Mouse (Mus musculus) hindbrain, postnatal 0 days (tissue): ENCODE results near the gene Gbf1. TPM values are rescaled to one million over a fixed set of nuclear protein-coding genes. Genes with fewer than 3 reads are reported as not detected.

Experiments used
- ATAC-seq: fragments of 200-750 bp; cut with Nextera tagmentation; 2 replicates; pipeline ENCODE4 v1.8.0; 2017; ENCODE audit warnings: mild to moderate bottlenecking, moderate TSS enrichment, moderate library complexity
- DNase-seq: peaks from one replicate; pipeline ENCODE4 v3.0.0-alpha.2; 2015; ENCODE audit warnings: low spot score
- H3K27ac ChIP-seq: fragments of 300-500 bp; sonication (generic); 2 replicates; pipeline ENCODE4 v1.5.1; 2014; ENCODE audit warnings: mild to moderate bottlenecking
- H3K27me3 ChIP-seq: fragments of 300-500 bp; sonication (generic); 2 replicates; pipeline ENCODE4 v1.6.1; 2014; ENCODE audit warnings: low read length, mixed read lengths; ENCODE audit not compliant: insufficient read depth
- H3K36me3 ChIP-seq: fragments of 300-500 bp; sonication (generic); 2 replicates; pipeline ENCODE4 v1.6.1; 2014; ENCODE audit warnings: low read length, mixed read lengths; ENCODE audit not compliant: insufficient read depth
- H3K4me1 ChIP-seq: fragments of 300-500 bp; sonication (generic); 2 replicates; pipeline ENCODE4 v1.6.1; 2014; ENCODE audit warnings: antibody characterized with exemption, low read length, mixed read lengths; ENCODE audit not compliant: insufficient read depth
- H3K4me2 ChIP-seq: fragments of 300-500 bp; sonication (generic); 2 replicates; pipeline ENCODE4 v1.6.1; 2014; ENCODE audit warnings: low read depth, mild to moderate bottlenecking, low read length, moderate library complexity, mixed read lengths
- H3K4me3 ChIP-seq: fragments of 300-500 bp; sonication (generic); 2 replicates; pipeline ENCODE4 v1.5.1; 2014; ENCODE audit warnings: low read length
- H3K9ac ChIP-seq: fragments of 300-500 bp; sonication (generic); replicated peaks from 2 replicates; pipeline ENCODE4 v1.6.1; 2014; ENCODE audit warnings: mild to moderate bottlenecking, low read length, moderate library complexity, mixed read lengths
- H3K9me3 ChIP-seq: fragments of 300-500 bp; sonication (generic); 2 replicates; pipeline ENCODE4 v1.6.1; 2016; ENCODE audit warnings: low read length, mixed read lengths
- CTCF ChIP-seq: IDR thresholded peaks from 2 replicates; pipeline ENCODE4 v1.5.1; 2016; ENCODE audit warnings: antibody characterized with exemption, control low read depth, low read depth
- WGBS: fragments of 180-500 bp; shearing (Covaris S2); extraction: QIAGEN DNeasy Blood & Tissue Kit; methylation state at CpG from one replicate; pipeline ENCODE4 v1.1.7; 2014; 5-methylcytosine and 5-hydroxymethylcytosine counted together
- polyA plus RNA-seq: library from polyadenylated mRNA; unstranded; fragments of >200 nt; fragmentation: Nextera tagmentation; extraction: Ambion mirVana; gene quantifications from 2 replicates; pipeline ENCODE4 v1.2.1, GENCODE M21; 2015
- total RNA-seq: library from RNA; depleted of rRNA; stranded (reverse); fragments of >200 nt; gene quantifications from 2 replicates; pipeline ENCODE4 v1.2.3, GENCODE M21; 2014

Gene Gbf1
- total and polyA plus RNA-seq, 2 experiments from 2014 or later, result 52.0 to 63.7 TPM

DNA sequence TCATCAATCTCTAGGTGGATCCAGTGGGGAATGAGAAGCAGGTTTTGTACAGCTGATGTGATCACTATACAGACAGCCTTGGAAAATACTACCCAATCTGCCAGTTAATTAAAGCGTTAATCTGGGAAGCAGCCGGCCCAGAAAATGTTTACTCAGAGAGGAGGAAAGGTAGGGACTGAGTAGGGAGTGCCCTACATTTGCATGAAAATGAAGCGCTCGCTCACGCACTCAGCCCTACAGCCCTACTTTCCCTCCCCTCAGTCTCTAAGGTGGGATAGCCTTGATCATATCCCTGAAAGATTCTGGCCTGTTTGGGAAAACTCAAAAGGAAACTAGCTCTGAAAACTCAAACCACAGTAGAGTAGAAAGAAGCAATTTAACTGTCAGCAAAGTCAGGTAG lies 92.3 kb downstream of the Gbf1 start:
- H3K4me2 ChIP-seq, result no peak overlapping the region
- DNase-seq (no peak), ATAC-seq (no peak)
- no peak for TF ChIP-seq CTCF
- H3K36me3 ChIP-seq, result peaks cover 11% of the 10 kb centered on the region; the same call in 1 of the 2 replicates
- WGBS, result 20% methylated on average over 5 of the region's 5 CpGs
- no peaks in the 10 kb centered on the region for H3K9me3 ChIP-seq
- peak overlapping the region; percentile 11; the same call in 1 of the 2 replicates for H3K27ac ChIP-seq
- H3K4me3 ChIP-seq, result no peak overlapping the region
- H3K27me3 ChIP-seq, result no peaks in the 10 kb centered on the region
- no peak overlapping the region for H3K9ac ChIP-seq
- no peaks in the 10 kb centered on the region for H3K4me1 ChIP-seq

DNA sequence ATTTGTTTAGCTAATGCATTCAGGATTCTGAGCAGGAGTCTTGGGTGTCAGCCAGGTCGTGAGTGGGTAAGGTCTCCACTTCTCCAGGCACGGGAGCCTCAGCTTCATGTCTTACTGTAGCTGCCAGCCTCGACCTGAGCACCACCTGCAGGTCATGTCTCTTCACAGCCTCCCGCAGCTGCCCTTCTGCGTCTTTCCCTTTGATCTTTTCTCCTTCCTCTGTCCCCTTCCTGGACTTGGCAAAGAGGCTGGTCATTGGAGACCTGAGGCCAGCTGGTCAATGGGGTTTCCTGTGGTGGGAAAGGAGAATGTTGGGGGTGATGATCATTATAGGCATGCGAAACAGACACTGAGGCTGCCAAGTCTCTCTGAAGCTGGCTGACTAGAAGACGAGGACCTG lies 96.7 kb downstream of the Gbf1 start:
- 20% methylated on average over 7 of the region's 7 CpGs for WGBS
- Histone ChIP-seq H3K36me3 (peaks cover 11% of the 10 kb centered on the region; the same call in 1 of the 2 replicates), H3K27ac (no peak overlapping the region), H3K27me3 (no peaks in the 10 kb centered on the region), H3K9ac (no peak overlapping the region), H3K4me3 (no peak overlapping the region), H3K4me2 (no peak overlapping the region), H3K9me3 (no peaks in the 10 kb centered on the region), H3K4me1 (no peaks in the 10 kb centered on the region)
- ATAC-seq (no peak), DNase-seq (peak; percentile 40)
- TF ChIP-seq CTCF, result peak; percentile 49

DNA sequence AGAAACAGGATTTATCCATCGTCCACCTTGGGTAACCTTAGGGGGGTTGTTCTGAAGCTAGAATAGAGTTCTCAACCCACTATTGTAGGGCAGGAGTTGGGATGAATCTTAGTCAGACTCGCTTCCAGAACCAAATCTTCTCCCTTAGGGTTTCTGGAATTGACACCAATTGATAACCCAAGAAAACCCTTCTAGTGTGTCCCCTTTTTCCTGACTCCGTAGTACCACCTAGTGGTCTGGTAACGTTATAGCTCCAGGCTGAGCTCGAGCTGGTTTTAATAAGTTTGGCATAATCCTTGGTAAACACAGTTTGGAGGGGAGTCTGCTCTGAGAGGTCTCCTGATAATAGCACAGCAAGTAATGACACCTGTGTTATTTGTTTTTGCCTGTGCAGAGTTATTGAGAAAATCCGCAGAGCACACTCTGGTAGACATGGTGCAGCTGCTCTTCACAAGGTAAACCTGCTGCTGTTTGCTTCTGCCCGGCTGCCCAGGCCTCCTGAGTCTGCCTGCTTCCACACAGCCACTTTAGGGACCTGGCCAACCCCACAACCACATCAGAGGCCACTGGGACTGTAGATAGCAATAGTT lies 101.9 kb downstream of the Gbf1 start:
- TF ChIP-seq CTCF, result peak; percentile 87
- peak; percentile 72 for DNase-seq
- H3K4me2 ChIP-seq, result no peak overlapping the region
- no peaks in the 10 kb centered on the region for H3K27me3 ChIP-seq
- no peak for ATAC-seq
- no peaks in the 10 kb centered on the region for H3K4me1 ChIP-seq
- H3K36me3 ChIP-seq, result peaks cover 40% of the 10 kb centered on the region
- 34% methylated on average over 7 of the region's 7 CpGs for WGBS
- H3K9ac ChIP-seq, result no peak overlapping the region
- no peak overlapping the region for H3K4me3 ChIP-seq
- H3K27ac ChIP-seq, result no peak overlapping the region
- no peaks in the 10 kb centered on the region for H3K9me3 ChIP-seq

DNA sequence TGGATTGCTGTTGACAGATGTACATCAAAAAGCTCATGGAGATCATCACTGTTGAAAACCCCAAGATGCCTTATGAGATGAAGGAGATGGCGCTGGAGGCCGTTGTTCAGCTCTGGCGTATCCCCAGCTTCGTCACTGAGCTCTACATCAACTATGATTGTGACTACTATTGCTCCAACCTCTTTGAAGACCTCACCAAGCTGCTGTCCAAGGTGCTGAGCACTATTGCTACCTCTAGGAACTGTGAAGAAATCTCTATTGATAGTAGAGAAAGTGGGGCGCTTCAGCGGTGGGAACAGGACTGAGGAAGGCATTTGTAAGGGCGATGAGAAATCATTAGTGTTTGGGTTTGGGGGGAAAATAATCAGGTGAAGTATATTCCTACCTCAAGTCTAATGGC lies 112.5 kb downstream of the Gbf1 start:
- H3K27ac ChIP-seq, result no peak overlapping the region
- TF ChIP-seq CTCF, result no peak
- WGBS, result 94% methylated on average over 7 of the region's 7 CpGs
- H3K9me3 ChIP-seq, result no peaks in the 10 kb centered on the region
- no peak overlapping the region for H3K4me3 ChIP-seq
- no peaks in the 10 kb centered on the region for H3K4me1 ChIP-seq
- H3K27me3 ChIP-seq, result no peaks in the 10 kb centered on the region
- ATAC-seq (no peak), DNase-seq (no peak)
- no peak overlapping the region for H3K4me2 ChIP-seq
- peaks cover 98% of the 10 kb centered on the region for H3K36me3 ChIP-seq
- H3K9ac ChIP-seq, result no peak overlapping the region

GRCm38 (mm10) chr19:46275307-46275706 lies 123.0 kb downstream of the Gbf1 start:
- no peaks in the 10 kb centered on the region for H3K9me3 ChIP-seq
- ATAC-seq (no peak), DNase-seq (no peak)
- no peaks in the 10 kb centered on the region for H3K4me1 ChIP-seq
- no peaks in the 10 kb centered on the region for H3K27me3 ChIP-seq
- H3K9ac ChIP-seq, result no peak overlapping the region
- TF ChIP-seq CTCF, result peak; percentile 45
- no peak overlapping the region for H3K4me3 ChIP-seq
- no peak overlapping the region for H3K27ac ChIP-seq
- no peak overlapping the region for H3K4me2 ChIP-seq
- H3K36me3 ChIP-seq, result peaks cover 54% of the 10 kb centered on the region

DNA sequence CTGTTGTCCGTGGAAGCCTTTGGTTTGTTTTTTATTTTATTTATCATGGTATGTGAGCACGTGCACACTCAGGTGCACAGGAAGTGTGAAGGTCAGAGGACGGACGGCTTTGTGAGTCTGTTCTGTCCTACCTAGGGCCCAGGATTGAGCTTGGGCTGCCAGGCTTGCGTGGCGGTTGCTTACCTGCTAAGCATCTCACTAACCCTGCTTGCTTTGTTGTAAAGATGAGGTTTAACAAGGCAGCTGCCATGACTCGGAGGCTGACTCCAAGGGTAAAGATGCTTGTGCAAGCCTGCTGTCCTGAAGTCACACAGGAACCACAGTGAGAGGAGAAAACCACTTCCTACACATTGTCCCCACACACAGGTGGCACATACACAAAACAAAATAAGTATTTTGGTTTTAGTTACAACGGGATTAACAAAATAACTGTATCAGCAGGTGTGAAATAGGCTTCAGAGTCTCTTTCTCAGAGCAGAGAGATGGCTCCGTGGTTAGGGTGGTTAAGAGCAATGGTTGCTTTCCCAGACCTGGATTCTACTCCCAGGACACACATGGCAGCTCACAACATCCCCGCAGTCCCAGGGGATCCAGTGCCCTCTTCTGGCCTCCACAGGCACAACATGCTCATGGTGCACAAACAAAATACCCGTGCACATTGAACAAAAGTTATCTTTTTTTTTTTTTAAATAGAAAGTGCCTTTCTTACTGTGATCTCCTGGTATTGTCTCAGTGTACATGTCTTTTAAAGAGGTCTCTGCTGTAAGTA lies 130.0 kb downstream of the Gbf1 start:
- Histone ChIP-seq H3K27ac (no peak overlapping the region), H3K4me1 (no peaks in the 10 kb centered on the region), H3K4me3 (no peak overlapping the region), H3K9me3 (no peaks in the 10 kb centered on the region), H3K36me3 (peaks cover 62% of the 10 kb centered on the region), H3K4me2 (no peak overlapping the region), H3K9ac (no peak overlapping the region), H3K27me3 (no peaks in the 10 kb centered on the region)
- TF ChIP-seq CTCF, result peak; percentile 26; the same call in 1 of the 2 replicates
- 93% methylated on average over 11 of the region's 11 CpGs for WGBS
- ATAC-seq (no peak), DNase-seq (peak; percentile 19)

GRCm38 (mm10) chr19:46284686-46285085 lies 132.4 kb downstream of the Gbf1 start:
- H3K9me3 ChIP-seq, result no peaks in the 10 kb centered on the region
- H3K4me3 ChIP-seq, result no peak overlapping the region
- H3K36me3 ChIP-seq, result peaks cover 53% of the 10 kb centered on the region
- ATAC-seq, result no peak
- no peak overlapping the region for H3K9ac ChIP-seq
- TF ChIP-seq CTCF, result no peak
- H3K27me3 ChIP-seq, result no peaks in the 10 kb centered on the region
- H3K27ac ChIP-seq, result no peak overlapping the region
- H3K4me1 ChIP-seq, result no peaks in the 10 kb centered on the region
- DNase-seq, result no peak
- H3K4me2 ChIP-seq, result no peak overlapping the region
- 85% methylated on average over 4 of the region's 4 CpGs for WGBS
